Comparison of ENCODE assay signal across 22 mouse cellular contexts in the genomic region with DNA sequence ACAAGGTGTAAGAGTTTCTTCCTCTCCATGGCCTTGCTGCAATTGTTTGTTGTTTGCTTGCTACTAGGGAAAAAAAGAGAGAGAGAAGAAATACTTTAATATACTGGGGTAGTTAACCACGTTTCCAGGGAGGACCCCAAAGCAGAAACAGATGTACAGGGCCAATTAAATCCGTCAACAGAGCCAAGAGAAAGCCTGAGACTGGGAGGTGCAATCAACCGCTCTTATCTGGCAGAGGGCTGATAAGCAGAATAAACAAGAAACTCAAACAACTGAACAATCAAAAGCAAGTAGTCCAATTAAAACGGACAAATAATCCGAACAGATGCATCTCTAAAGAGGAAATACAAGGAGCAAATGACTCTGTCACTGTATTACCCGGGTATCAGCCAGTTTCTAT.
A peak's percentile ranks its signal among the peaks of the same experiment; 100 is the strongest.
DNase-seq lines count a peak whose midpoint lies in the region; ATAC-seq and TF ChIP-seq lines count a peak whose summit lies in the region.
"Had no signal": no experiment of that assay in that cellular context is flagged by ENCODE, and none has a peak within 500 bp of the region (broad histone marks: within the 10 kb centered on the region; RNA-seq: fewer than 3 reads in every experiment).

No protein-coding gene starts in this region.

- no peak for DNase-seq in forebrain, embryonic 10.5 days (ENCODE audit: extremely low spot score, low spot score)
- no peak for DNase-seq in layer of hippocampus, adult 2 months (ENCODE audit: low spot score in 2 of 2)
- DNase-seq in layer of hippocampus, postnatal 10 days (ENCODE audit: low spot score in 2 of 2) = no peak
- peak; percentile 63 for DNase-seq in brain, embryonic 14.5 days (ENCODE audit: low read depth)
- DNase-seq in midbrain, postnatal 0 days (ENCODE audit: low spot score) = no peak
- DNase-seq: adrenal gland, postnatal 14 days; cerebellum, adult 18-20 months; cerebellum, postnatal 10 days; gastrocnemius, postnatal 10 days; heart, adult 18-20 months; heart, postnatal 14 days; kidney, adult 11 months; kidney, adult 9 months had no signal

- no peak overlapping the region for H3K9ac ChIP-seq in forebrain, embryonic 12.5 days
- no peak overlapping the region for H3K9ac ChIP-seq in intestine, embryonic 16.5 days (ENCODE audit: low read depth, low read length)
- no peak overlapping the region for H3K9ac ChIP-seq in midbrain, postnatal 0 days (replicated peaks; ENCODE audit: low read length, poor library complexity, severe bottlenecking)
- H3K9ac ChIP-seq: embryonic facial prominence, embryonic 12.5 days; heart, embryonic 15.5 days; hindbrain, embryonic 14.5 days had no signal

- H3K27ac ChIP-seq in forebrain, embryonic 12.5 days = no peak overlapping the region
- no peak overlapping the region for H3K27ac ChIP-seq in forebrain, embryonic 10.5 days
- H3K27ac ChIP-seq in layer of hippocampus, adult 2 months = 0 out of 2 replicates have a peak overlapping the region, but pooled peaks have one; percentile 2
- no peak overlapping the region for H3K27ac ChIP-seq in intestine, embryonic 16.5 days (ENCODE audit: low read length)
- H3K27ac ChIP-seq in midbrain, postnatal 0 days (ENCODE audit: low read depth, low read length) = no peak overlapping the region
- H3K27ac ChIP-seq: embryonic facial prominence, embryonic 12.5 days; heart, embryonic 15.5 days; hindbrain, embryonic 10.5 days; hindbrain, embryonic 14.5 days had no signal

- no peak overlapping the region for H3K4me2 ChIP-seq in forebrain, embryonic 12.5 days
- H3K4me2 ChIP-seq in intestine, embryonic 16.5 days (ENCODE audit: low read depth, low read length) = no peak overlapping the region
- H3K4me2 ChIP-seq in midbrain, postnatal 0 days (ENCODE audit: low read depth, low read length, poor library complexity, severe bottlenecking) = no peak overlapping the region
- H3K4me2 ChIP-seq: embryonic facial prominence, embryonic 12.5 days; heart, embryonic 11.5 days; heart, embryonic 15.5 days; hindbrain, embryonic 14.5 days had no signal

- ATAC-seq in forebrain, embryonic 12.5 days (ENCODE audit: low FRiP score) = 0 out of 2 replicates have a peak, but pooled peaks have one; percentile 36
- peak; percentile 64; the same call in 1 of the 2 replicates for ATAC-seq in intestine, embryonic 16.5 days
- ATAC-seq in midbrain, postnatal 0 days (ENCODE audit: low FRiP score) = no peak
- ATAC-seq in activated CD4-positive, CD25-positive, alpha-beta regulatory T cell, adult 4 months = no peak
- ATAC-seq: Patski had no signal

- H3K27me3 ChIP-seq in forebrain, embryonic 12.5 days = no peaks in the 10 kb centered on the region
- no peaks in the 10 kb centered on the region for H3K27me3 ChIP-seq in forebrain, embryonic 10.5 days (ENCODE audit: poor library complexity, severe bottlenecking)
- no peaks in the 10 kb centered on the region for H3K27me3 ChIP-seq in intestine, embryonic 16.5 days (replicated peaks; ENCODE audit: control insufficient read depth, insufficient read depth, low read length)
- H3K27me3 ChIP-seq in midbrain, postnatal 0 days (ENCODE audit: insufficient read depth, low read length) = no peaks in the 10 kb centered on the region
- H3K27me3 ChIP-seq: embryonic facial prominence, embryonic 12.5 days; heart, embryonic 15.5 days had no signal

- no peak for TF ChIP-seq CTCF in layer of hippocampus, adult 2 months (conservative IDR thresholded peaks at IDR 0.05)
- TF ChIP-seq CTCF in brain, embryonic 14.5 days (IDR thresholded peaks at IDR 0.05; ENCODE audit: borderline replicate concordance, extremely low read depth, insufficient read depth, insufficient read length) = no peak
- TF ChIP-seq CTCF in midbrain, postnatal 0 days (IDR thresholded peaks at IDR 0.05) = no peak

- H3K36me3 ChIP-seq in forebrain, embryonic 12.5 days (replicated peaks) = no peaks in the 10 kb centered on the region
- H3K36me3 ChIP-seq in forebrain, embryonic 10.5 days (replicated peaks) = no peaks in the 10 kb centered on the region
- no peaks in the 10 kb centered on the region for H3K36me3 ChIP-seq in intestine, embryonic 16.5 days (ENCODE audit: control insufficient read depth, insufficient read depth, low read length)
- no peaks in the 10 kb centered on the region for H3K36me3 ChIP-seq in midbrain, postnatal 0 days (ENCODE audit: insufficient read depth, low read length)
- H3K36me3 ChIP-seq: embryonic facial prominence, embryonic 12.5 days; heart, embryonic 15.5 days; hindbrain, embryonic 10.5 days had no signal

- TF ChIP-seq POLR2A in brain, embryonic 14.5 days (IDR thresholded peaks at IDR 0.05; ENCODE audit: borderline replicate concordance, extremely low read depth, insufficient read depth, insufficient read length, poor library complexity, severe bottlenecking) = no peak

- no peak overlapping the region for H3K4me3 ChIP-seq in forebrain, embryonic 12.5 days (replicated peaks)
- no peak overlapping the region for H3K4me3 ChIP-seq in forebrain, embryonic 10.5 days
- H3K4me3 ChIP-seq in layer of hippocampus, adult 2 months = no peak overlapping the region
- no peak overlapping the region for H3K4me3 ChIP-seq in intestine, embryonic 16.5 days (ENCODE audit: low read length)
- no peak overlapping the region for H3K4me3 ChIP-seq in midbrain, postnatal 0 days (ENCODE audit: low read depth, low read length)
- H3K4me3 ChIP-seq: embryonic facial prominence, embryonic 12.5 days; heart, embryonic 15.5 days; hindbrain, embryonic 10.5 days had no signal

- no peaks in the 10 kb centered on the region for H3K9me3 ChIP-seq in forebrain, embryonic 12.5 days
- H3K9me3 ChIP-seq in forebrain, embryonic 10.5 days = no peaks in the 10 kb centered on the region
- H3K9me3 ChIP-seq in intestine, embryonic 16.5 days (ENCODE audit: control insufficient read depth, low read length) = no peaks in the 10 kb centered on the region
- no peaks in the 10 kb centered on the region for H3K9me3 ChIP-seq in midbrain, postnatal 0 days (ENCODE audit: low read length)
- H3K9me3 ChIP-seq: embryonic facial prominence, embryonic 12.5 days; heart, embryonic 15.5 days; hindbrain, embryonic 10.5 days had no signal

- H3K4me1 ChIP-seq in forebrain, embryonic 12.5 days = no peaks in the 10 kb centered on the region
- no peaks in the 10 kb centered on the region for H3K4me1 ChIP-seq in forebrain, embryonic 10.5 days
- H3K4me1 ChIP-seq in intestine, embryonic 16.5 days (ENCODE audit: control insufficient read depth, insufficient read depth, low read length) = no peaks in the 10 kb centered on the region
- H3K4me1 ChIP-seq in midbrain, postnatal 0 days (ENCODE audit: insufficient read depth, low read length) = no peaks in the 10 kb centered on the region
- H3K4me1 ChIP-seq: embryonic facial prominence, embryonic 12.5 days; hindbrain, embryonic 10.5 days had no signal

- 50% methylated on average over 6 of the region's 6 CpGs for whole genome bisulfite sequencing in forebrain, embryonic 12.5 days
- WGBS in forebrain, embryonic 10.5 days = 55% methylated on average over 6 of the region's 6 CpGs
- 41% methylated on average over 6 of the region's 6 CpGs for WGBS in intestine, embryonic 16.5 days
- 60% methylated on average over 6 of the region's 6 CpGs for WGBS in midbrain, postnatal 0 days

Comparison
In these comparisons a context has a peak if more than half of its experiments do, and no peak if none do; other contexts are left out.
1. ATAC-seq: peak in forebrain, embryonic 12.5 days (single experiment) and intestine, embryonic 16.5 days (single experiment); none in midbrain, postnatal 0 days (single experiment) and activated CD4-positive, CD25-positive, alpha-beta regulatory T cell, adult 4 months (single experiment).